Mouse (Mus musculus) splenic B cell, adult 2 months (primary cell): Measurements from ENCODE around the gene Klf5.

Experiments used
- DNase-seq: peaks from one replicate; pipeline ENCODE4 v3.0.0-alpha.2; 2011; ENCODE audit warnings: low read depth, low spot score
- H3K27me3 ChIP-seq: 2 replicates; pipeline ENCODE4 v1.6.1; 2012; ENCODE audit warnings: mild to moderate bottlenecking, low read length, moderate library complexity, mixed read lengths; ENCODE audit not compliant: control insufficient read depth, poor library complexity, insufficient read depth, severe bottlenecking
- H3K36me3 ChIP-seq: 2 replicates; pipeline ENCODE4 v1.6.1; 2012; ENCODE audit warnings: mild to moderate bottlenecking, low read length, moderate library complexity, mixed read lengths; ENCODE audit not compliant: control insufficient read depth, poor library complexity, insufficient read depth, severe bottlenecking

The Klf5 gene

DNA sequence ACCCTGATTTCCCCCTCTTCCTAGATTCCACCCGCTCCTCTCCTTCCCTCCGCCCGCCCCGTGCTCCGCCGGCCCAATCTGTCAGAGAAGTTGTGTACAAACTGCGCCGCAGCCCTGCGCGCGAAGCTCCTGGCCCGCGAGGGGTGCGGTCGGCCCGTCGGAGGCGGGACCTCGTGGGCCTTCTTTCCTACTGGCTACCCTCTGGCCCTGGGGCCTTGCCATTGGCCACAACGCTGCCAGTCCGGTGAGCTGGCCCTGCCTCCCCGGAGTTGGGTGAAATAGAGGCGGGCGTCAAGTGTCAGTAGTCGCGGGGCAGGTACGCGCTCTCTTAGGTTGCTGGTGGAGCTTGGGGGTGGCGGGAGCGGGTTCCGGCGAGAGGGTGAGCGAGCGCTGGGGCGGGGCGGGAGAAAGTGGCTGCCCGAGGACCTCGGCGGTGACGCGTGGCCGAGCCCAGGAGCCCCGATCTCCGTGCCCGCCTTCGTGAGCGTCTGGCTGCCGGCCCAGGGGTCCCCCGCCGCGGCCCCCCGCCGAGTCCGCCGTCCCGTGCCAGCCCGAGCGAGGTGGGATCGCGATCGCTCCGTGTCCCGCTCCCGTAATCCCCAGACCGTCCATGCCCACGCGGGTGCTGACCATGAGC, at the start of gene Klf5:
TSS of gene Klf5 (plus strand) at position 307 of the 637 bp plus-strand sequence.
- Histone ChIP-seq H3K36me3 (no peaks in the 10 kb centered on the region), H3K27me3 (no peaks in the 10 kb centered on the region)
- peak; percentile 50 for DNase-seq

DNA sequence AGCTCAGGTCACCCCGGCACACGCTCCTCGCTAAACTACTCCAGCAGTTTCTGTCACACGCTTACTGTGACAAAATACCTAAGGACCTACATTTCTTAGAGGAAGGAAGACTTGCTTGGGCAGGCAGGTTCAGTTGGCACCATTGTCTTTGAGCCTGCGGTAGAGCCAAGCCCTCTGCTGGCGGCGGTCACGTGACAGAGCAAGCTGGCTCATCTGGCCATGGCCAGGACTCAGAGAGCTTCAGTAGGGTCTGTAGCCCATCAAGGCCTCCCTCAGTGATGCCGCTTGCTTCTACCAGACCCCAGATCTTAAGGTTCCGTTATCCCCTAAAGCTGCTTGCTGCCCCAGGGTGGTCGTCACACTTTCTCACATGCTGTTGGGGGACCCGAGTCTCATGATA, 36.5 kb upstream of the Klf5 start:
- Histone ChIP-seq H3K36me3 (no peaks in the 10 kb centered on the region), H3K27me3 (no peaks in the 10 kb centered on the region)
- no peak for DNase-seq

DNA sequence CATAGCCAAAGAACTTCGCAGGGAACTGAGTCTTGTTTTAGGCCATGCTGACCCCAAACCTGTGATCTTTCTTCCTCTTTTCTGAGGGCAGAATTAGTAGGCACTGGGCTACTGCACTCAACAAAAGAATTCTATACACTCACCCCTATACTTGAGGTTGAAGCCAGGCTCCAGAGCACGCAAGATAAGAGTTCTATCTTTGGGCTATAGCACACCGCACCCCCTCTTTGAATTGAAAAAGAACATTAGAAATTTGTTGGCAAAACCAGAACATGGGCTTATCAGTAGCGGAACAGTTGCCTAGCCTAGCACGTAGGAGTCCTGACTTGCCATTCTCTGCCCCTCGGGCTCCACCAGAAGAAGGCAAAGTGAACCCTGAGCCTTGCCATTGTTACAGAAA, 34.7 kb upstream of the Klf5 start:
- H3K36me3 ChIP-seq, result no peaks in the 10 kb centered on the region
- no peak for DNase-seq
- H3K27me3 ChIP-seq, result no peaks in the 10 kb centered on the region

DNA sequence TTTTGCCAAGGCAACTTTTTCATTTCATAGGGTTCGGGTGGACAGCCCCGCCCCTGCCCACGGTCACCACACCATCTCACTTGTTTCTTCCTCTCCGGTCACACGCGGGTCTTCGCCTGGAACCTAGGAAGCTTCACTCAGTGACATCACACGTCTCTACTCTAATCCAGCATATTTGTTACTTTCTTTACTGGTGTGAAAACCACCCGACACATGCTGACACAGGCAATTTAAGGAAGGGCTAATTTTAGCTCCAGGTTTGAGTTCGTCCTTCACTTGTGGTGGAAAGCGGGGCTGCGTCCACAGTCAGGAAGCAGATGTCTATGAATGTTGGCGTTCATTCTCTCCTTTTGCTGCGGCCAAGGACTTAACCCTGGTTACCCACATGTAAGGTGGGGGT, 32.7 kb upstream of the Klf5 start:
- no peaks in the 10 kb centered on the region for H3K27me3 ChIP-seq
- DNase-seq, result no peak
- H3K36me3 ChIP-seq, result no peaks in the 10 kb centered on the region

DNA sequence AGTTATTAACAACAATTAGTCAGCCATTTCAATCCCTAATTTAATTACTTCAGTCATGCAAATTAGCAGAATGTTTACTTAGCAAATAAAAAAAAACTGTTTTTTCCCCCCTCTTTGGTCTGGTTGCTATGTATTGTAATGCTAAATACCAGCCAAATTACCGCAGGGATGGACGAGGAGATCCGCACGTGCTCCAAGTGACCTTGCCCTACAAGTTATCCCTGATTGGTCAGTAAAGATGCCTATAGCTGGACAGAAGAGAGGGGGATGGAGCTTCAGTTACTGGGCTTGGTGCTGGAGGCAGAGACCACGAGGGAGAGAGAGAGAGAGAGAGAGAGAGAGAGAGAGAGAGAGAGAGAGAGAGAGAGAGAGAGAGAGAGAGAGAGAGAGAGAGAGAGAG, 31.7 kb upstream of the Klf5 start:
- no peak for DNase-seq
- no peaks in the 10 kb centered on the region for H3K27me3 ChIP-seq
- H3K36me3 ChIP-seq, result no peaks in the 10 kb centered on the region

DNA sequence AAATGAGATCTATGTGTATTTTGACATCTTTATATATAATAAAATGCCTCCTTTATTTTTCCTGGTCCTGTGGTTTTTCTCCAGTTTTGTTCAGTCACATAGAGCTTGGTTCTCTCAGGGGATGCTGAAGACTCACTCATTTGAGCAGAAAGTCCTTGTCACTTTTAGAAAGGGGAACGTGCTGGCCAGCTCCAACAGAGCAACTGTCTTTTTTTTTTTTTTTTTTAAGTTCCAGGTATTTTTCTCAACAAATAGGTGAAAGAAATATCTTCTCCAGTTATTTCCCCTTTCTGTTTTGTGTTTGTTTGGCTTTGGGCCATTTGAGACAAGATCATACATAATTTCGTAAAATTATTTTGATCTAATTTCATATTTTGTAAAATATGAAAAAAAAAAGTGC, 24.4 kb upstream of the Klf5 start:
- no peak for DNase-seq
- Histone ChIP-seq H3K27me3 (no peaks in the 10 kb centered on the region), H3K36me3 (no peaks in the 10 kb centered on the region)

DNA sequence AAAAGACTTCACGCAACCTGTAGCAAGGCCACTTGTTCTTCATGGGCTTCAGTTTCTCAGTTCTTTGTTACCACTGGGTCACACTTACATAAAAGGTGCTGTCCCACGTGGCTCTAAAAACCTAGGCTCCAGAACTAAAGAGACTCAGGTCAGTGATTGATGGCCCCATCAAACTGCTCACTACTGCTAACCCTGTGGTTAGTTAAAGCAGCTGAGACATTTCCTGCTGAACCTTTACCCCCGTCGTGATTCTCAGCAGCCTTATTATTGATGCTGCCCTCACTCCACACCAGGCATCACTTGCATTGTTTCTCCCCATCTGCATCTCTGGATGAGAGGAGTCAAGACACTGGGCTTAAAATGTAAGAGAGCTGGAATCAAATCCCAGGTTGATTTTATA, 22.7 kb upstream of the Klf5 start:
- DNase-seq, result no peak
- no peaks in the 10 kb centered on the region for H3K27me3 ChIP-seq
- no peaks in the 10 kb centered on the region for H3K36me3 ChIP-seq

DNA sequence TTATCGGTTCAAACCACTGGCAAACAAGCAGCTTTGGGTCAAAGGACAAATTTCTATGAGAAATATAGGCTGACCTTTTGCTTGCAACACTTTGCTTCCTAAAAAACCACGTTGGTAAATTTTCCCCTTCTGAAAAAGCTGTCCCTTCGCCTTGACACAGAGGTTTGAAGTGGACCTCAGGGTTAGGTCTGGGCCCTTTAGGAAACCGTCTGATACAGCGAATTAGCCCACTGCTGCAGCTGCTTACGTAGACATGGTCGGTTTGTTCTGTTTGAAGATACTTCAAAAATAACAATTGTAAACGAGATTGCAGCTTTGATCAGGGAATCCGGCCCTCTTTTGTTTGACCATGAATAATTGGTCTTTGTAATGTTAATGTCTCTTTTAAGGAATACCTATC, 20.2 kb upstream of the Klf5 start:
- DNase-seq, result no peak
- H3K36me3 ChIP-seq, result no peaks in the 10 kb centered on the region
- H3K27me3 ChIP-seq, result no peaks in the 10 kb centered on the region

DNA sequence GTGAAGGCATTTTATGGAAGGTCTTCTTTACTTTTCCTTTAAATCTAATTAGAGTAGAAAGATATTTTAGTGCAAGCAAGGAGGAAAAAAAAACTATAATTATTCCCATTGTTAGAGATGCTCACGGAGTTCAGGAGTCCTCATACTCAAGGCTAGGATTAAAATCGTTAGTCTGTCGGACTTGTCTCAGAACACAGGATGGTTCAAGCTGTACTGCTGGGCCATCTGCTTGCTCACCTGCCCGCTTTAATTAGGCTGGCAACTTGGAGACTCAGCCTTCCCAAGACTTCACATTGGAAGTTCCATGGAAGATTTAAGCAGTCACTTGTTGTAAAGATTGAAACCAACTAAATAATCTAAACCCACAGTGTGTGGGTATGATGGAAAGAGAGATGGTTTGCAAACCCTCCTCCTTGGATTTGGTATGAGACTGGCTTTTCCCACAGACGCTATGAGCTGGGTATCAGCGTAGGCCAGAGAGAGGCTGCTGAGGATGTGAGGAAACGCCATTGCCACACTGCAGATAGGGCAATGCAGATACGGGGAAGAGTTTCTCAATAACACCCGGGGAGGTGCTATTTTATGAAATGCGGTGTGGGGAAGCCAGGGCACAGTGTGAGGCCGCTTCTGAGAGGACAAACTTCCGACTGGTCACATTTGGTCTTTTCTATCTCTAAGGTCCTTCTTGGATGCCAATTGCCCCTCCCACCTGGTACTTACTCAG, 19.6 kb upstream of the Klf5 start:
- DNase-seq, result no peak
- H3K36me3 ChIP-seq, result no peaks in the 10 kb centered on the region
- H3K27me3 ChIP-seq, result no peaks in the 10 kb centered on the region

DNA sequence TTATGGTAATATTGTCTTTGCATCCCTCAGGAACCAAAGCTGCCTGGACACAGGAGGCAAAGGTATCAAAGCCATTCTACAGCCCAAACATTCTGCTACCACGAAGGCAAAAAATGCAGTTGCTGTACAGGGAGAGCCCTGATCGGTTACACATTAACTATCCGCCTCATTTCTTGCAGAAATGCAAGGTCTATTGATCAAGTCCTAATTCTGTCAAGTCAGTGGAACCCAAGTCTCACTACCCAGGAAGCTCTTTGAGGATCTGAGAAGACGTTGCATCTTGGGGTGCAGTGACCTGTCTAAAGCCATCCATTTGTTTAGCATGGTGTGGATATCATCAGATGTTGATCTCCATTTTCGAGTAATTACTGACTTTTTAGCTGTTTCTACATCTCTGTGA, 18.1 kb upstream of the Klf5 start:
- Histone ChIP-seq H3K27me3 (no peaks in the 10 kb centered on the region), H3K36me3 (no peaks in the 10 kb centered on the region)
- no peak for DNase-seq

DNA sequence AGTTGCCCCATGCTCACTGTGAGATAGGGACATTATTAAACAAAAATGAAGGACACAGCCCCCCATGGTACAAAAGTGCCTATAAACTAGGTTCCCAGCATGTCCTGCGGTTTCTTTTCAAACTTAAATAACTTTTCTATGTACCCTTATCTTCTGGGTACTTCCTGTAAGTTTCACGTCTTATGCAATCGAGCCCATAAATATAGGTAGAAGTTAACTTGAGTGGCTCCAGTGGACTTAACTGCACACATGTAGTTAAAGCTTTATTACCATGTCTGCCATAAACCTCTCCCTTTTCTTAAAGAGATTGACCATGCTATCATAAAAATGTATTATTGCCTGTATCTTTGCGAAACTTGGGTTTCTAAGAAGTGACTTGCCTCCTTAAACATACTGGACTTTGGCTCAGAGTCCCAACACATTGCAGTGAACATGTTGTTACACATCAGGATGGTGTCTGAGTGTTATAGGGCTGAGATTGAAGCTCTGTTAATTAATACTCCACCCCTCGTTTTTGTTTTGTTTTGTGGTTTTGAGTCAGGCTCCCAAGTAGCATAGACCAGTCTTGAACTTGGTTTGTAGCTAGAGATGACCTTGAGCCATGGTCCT, 17.6 kb upstream of the Klf5 start:
- Histone ChIP-seq H3K27me3 (no peaks in the 10 kb centered on the region), H3K36me3 (no peaks in the 10 kb centered on the region)
- DNase-seq, result no peak

DNA sequence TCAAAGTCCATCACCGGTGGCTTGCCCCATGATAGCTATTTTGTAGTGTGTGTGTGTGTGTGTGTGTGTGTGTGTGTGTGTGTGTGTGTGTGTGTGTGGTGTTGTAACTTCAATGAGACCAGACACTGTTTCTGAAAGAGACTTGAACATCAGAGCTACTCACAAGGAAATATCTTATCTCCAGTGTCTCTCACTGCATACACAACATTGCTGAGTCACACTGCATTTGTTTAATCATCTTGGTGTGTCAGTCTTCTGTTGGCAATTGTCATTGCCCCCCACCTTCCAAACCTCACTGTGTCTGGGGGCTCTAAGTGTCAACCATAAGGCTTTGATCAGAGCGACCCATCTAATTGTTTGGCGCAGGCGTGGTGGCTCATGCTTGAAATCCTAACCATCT, 13.0 kb upstream of the Klf5 start:
- no peaks in the 10 kb centered on the region for H3K27me3 ChIP-seq
- H3K36me3 ChIP-seq, result no peaks in the 10 kb centered on the region
- no peak for DNase-seq

DNA sequence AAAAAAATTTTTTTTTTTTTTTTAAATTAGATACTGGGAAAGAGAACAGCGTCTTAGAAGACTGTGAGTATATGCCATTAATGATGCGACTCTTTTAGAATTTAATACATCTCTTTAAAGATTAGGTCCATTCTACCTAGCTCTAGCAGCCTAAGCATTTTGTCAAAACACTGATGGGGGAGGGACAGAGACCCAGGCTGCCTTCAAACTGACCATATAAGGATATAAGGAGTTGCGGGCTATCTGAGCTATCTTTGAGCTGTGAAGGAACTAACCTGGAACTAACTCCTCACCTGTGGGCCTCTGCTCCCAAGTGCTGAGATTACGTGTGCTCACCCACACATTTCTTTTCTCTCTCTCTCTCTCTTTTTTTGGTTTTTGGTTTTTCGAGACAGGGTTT, 6.3 kb upstream of the Klf5 start:
- DNase-seq, result no peak
- no peaks in the 10 kb centered on the region for H3K27me3 ChIP-seq
- H3K36me3 ChIP-seq, result no peaks in the 10 kb centered on the region

DNA sequence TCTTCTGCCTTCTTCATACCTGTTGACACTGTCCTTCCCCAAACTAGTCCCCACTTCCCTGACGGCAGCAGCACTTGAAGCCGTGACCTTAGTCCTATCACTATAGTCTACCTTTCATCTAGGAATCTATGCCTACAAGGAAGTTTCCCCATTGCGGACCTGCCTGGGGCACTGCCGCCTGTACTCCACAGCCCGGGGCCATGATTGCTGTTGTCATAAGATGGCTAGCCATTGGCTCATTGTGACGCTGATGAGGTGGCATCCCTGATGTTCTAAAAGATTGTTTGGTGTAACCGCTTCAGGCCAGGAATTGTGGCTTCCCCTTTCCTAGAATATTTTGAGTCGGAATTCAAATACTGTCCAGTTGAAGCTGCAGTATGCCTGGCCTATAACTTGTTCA, 4.1 kb upstream of the Klf5 start:
- Histone ChIP-seq H3K27me3 (no peaks in the 10 kb centered on the region), H3K36me3 (no peaks in the 10 kb centered on the region)
- no peak for DNase-seq

DNA sequence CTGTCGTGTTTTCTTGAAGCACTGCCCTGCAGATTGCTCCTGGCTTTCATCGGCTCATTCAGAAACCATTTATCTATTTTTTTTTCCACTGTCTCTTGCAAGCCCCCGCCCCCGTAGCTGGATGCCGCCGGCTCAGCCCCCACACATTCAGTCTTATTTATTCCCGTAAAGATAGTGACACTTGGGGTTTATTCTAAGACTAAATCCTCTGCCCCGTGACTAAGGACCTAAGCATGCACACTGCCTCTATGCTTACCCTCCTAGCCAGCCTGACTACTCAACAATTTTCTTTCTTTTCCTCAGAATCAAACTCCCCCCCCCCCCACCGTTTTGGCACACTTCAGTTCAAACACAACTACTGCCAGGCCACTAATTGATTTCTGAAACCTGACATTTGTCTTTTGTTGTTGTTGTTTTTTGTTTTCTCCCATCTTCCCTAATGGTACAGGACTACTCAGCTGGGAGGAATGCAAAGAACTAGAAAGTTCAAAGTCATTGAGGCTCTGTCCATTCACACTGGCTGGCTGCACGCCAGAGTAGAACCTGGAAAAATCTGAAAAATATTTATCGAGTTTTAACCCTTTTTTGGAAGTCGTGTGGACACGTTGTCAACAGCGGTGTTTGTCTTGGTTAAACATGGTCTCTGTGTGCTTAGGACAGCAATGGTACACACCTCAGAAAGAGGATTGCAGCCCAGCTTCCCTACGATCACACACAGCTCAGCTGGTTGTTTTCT, 2.7 kb upstream of the Klf5 start:
- no peak for DNase-seq
- Histone ChIP-seq H3K36me3 (no peaks in the 10 kb centered on the region), H3K27me3 (no peaks in the 10 kb centered on the region)
